8 mouse cellular contexts compared by ENCODE assay signal in the genomic region with DNA sequence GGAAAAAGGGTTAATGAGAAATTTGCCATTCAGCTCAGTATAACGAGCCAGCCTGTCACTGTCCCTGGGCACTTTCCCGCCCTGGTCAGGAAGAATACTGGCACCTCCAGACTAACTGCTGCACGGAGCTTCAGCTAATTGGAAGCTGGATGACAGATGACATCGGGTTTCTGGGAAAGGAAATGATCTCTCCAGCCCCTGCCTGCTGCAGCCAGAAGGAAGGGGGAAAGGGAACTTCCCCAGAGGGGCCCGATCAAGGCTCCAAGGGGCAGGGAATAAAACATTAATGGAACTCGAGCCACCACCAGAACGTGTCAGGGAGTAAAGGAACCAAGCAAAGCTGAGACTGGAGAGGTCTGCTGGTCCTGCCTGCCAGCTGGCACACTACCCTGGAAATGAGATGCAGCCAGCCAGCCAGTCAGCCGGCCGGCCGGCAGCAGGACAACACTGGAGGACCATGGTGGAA.
DNase-seq lines count a peak whose midpoint lies in the region; ATAC-seq lines count a peak whose summit lies in the region.

No protein-coding gene starts in this region.

- H3K4me1 ChIP-seq in forebrain, embryonic 14.5 days (ENCODE audit: control insufficient read depth, insufficient read depth, low read length) = peaks cover 18% of the 10 kb centered on the region; the same call in 1 of the 2 replicates

- no peak overlapping the region for H3K4me3 ChIP-seq in forebrain, embryonic 14.5 days (ENCODE audit: low read depth, low read length)

- H3K27me3 ChIP-seq in forebrain, embryonic 14.5 days (replicated peaks; ENCODE audit: control insufficient read depth, insufficient read depth, low read length) = no peaks in the 10 kb centered on the region

- no peak overlapping the region for H3K9ac ChIP-seq in forebrain, embryonic 14.5 days (ENCODE audit: low read length)

- peak; percentile 48 for DNase-seq in adipocyte (ENCODE audit: low spot score)
- DNase-seq in brain, embryonic 18.5 days (ENCODE audit: low read depth, low spot score) = peak; percentile 49
- peak; percentile 82 for DNase-seq in forebrain, embryonic 14.5 days (ENCODE audit: low spot score)
- DNase-seq in heart, postnatal 14 days = peak; percentile 76 to 83
- DNase-seq in kidney, postnatal 14 days = peak; percentile 47
- DNase-seq in lung, postnatal 4 days = peak; percentile 56 to 75
- DNase-seq in c-Kit-positive CD71-positive TER-119-positive erythroid progenitor cells, embryonic 14.5 days (ENCODE audit: low spot score) = no peak
- no peak for DNase-seq in spleen, postnatal 14 days (ENCODE audit: low spot score in 2 of 2)

- peak; percentile 88 for ATAC-seq in forebrain, embryonic 14.5 days

- 13% methylated on average over 10 of the region's 10 CpGs for WGBS in forebrain, embryonic 14.5 days

- no peaks in the 10 kb centered on the region for H3K9me3 ChIP-seq in forebrain, embryonic 14.5 days (replicated peaks; ENCODE audit: control insufficient read depth, low read length)

- no peaks in the 10 kb centered on the region for H3K36me3 ChIP-seq in forebrain, embryonic 14.5 days (ENCODE audit: control insufficient read depth, insufficient read depth, low read length)

- peak overlapping the region; percentile 61 for H3K27ac ChIP-seq in forebrain, embryonic 14.5 days (ENCODE audit: low read depth, low read length)

- H3K4me2 ChIP-seq in forebrain, embryonic 14.5 days (ENCODE audit: low read length) = peak overlapping the region; percentile 7; the same call in 1 of the 2 replicates

- intact Hi-C loops in heart, postnatal 14 days (cut with DNase I) = loop anchor here (5.0 kb wide), 1 partner anchor 42 kb away; no protein-coding TSS in a partner anchor

Comparison
In these comparisons a context has a peak if more than half of its experiments do, and no peak if none do; other contexts are left out.
1. DNase-seq: peak in adipocyte (single experiment), brain, embryonic 18.5 days (single experiment), forebrain, embryonic 14.5 days (single experiment), heart, postnatal 14 days (2 of 2), kidney, postnatal 14 days (single experiment) and lung, postnatal 4 days (2 of 2); none in c-Kit-positive CD71-positive TER-119-positive erythroid progenitor cells, embryonic 14.5 days (single experiment) and spleen, postnatal 14 days (0 of 2).